Mouse (Mus musculus) myocyte (in vitro differentiated cells): ENCODE data around the gene Hes3. TPM values are rescaled to one million over a fixed set of nuclear protein-coding genes. Genes with fewer than 3 reads are reported as not detected.

Experiments
- H3K27me3 ChIP-seq: one replicate; pipeline ENCODE4 v1.6.1; 2011; ENCODE audit not compliant: control insufficient read depth, insufficient read depth, insufficient read length
- H3K36me3 ChIP-seq: one replicate; pipeline ENCODE4 v1.6.1; 2011; ENCODE audit not compliant: control insufficient read depth, insufficient read depth
- H3K4me2 ChIP-seq: one replicate; pipeline ENCODE4 v1.6.1; 2011; ENCODE audit warnings: low read depth, control low read depth
- H3K4me3 ChIP-seq: one replicate; pipeline ENCODE4 v1.5.1; 2011; ENCODE audit warnings: mild to moderate bottlenecking, control low read depth, moderate library complexity
- H3K79me2 ChIP-seq: one replicate; pipeline ENCODE4 v1.6.1; 2011; ENCODE audit not compliant: control insufficient read depth, insufficient read depth
- H3ac ChIP-seq: one replicate; pipeline ENCODE4 v1.6.1; 2011; ENCODE audit not compliant: control insufficient read depth, insufficient read length
- CEBPB ChIP-seq: IDR thresholded peaks from 2 replicates; pipeline ENCODE4 v1.6.1; 2011; ENCODE audit warnings: mild to moderate bottlenecking, moderate library complexity; ENCODE audit not compliant: poor library complexity, insufficient read depth, severe bottlenecking
- E2F4 ChIP-seq: IDR thresholded peaks from one replicate; pipeline ENCODE4 v1.6.1; 2011; ENCODE audit warnings: mild to moderate bottlenecking, control low read depth, moderate library complexity; ENCODE audit not compliant: insufficient read depth
- MAX ChIP-seq: IDR thresholded peaks from one replicate; pipeline ENCODE4 v1.6.1; 2011; ENCODE audit warnings: low read depth, mild to moderate bottlenecking, control low read depth
- MYOD1 ChIP-seq, 3 experiments: IDR thresholded peaks; one replicate each; pipeline ENCODE4 v1.6.1; 2011; ENCODE audit warnings: control low read depth in 2 of 3, low read depth in 2 of 3, mild to moderate bottlenecking in 2 of 3, moderate library complexity in 1 of 3; ENCODE audit not compliant: insufficient read length in 2 of 3, control insufficient read depth in 1 of 3
- MYOG ChIP-seq, 3 experiments: IDR thresholded peaks; one replicate each; pipeline ENCODE4 v1.6.1; 2011; ENCODE audit warnings: control low read depth in 2 of 3, low read depth in 2 of 3, mild to moderate bottlenecking in 2 of 3; ENCODE audit not compliant: insufficient read length in 2 of 3, control insufficient read depth in 1 of 3, insufficient read depth in 1 of 3
- POLR2A ChIP-seq: IDR thresholded peaks from one replicate; pipeline ENCODE4 v1.6.1; 2011; ENCODE audit warnings: low read depth, mild to moderate bottlenecking, control low read depth, moderate library complexity; ENCODE audit not compliant: insufficient read length
- POLR2AphosphoS2 ChIP-seq: IDR thresholded peaks from one replicate; pipeline ENCODE4 v1.6.1; 2011; ENCODE audit warnings: low read depth, control low read depth; ENCODE audit not compliant: insufficient read length
- REST ChIP-seq: IDR thresholded peaks from one replicate; pipeline ENCODE4 v1.6.1; 2011; ENCODE audit warnings: mild to moderate bottlenecking, control low read depth, moderate library complexity; ENCODE audit not compliant: insufficient read depth, insufficient read length
- SRF ChIP-seq: IDR thresholded peaks from one replicate; pipeline ENCODE4 v1.6.1; 2011; ENCODE audit warnings: low read depth; ENCODE audit not compliant: control insufficient read depth, insufficient read length
- TCF12 ChIP-seq: IDR thresholded peaks from one replicate; pipeline ENCODE4 v1.6.1; 2011; ENCODE audit warnings: mild to moderate bottlenecking, control low read depth; ENCODE audit not compliant: poor library complexity, insufficient read depth, severe bottlenecking
- TCF3 ChIP-seq: IDR thresholded peaks from one replicate; pipeline ENCODE4 v1.6.1; 2011; ENCODE audit warnings: low read depth, control low read depth; ENCODE audit not compliant: insufficient read length
- USF1 ChIP-seq: IDR thresholded peaks from one replicate; pipeline ENCODE4 v1.6.1; 2011; ENCODE audit warnings: low read depth, mild to moderate bottlenecking, control low read depth, moderate library complexity
- polyA plus RNA-seq: library from polyadenylated mRNA; unstranded; fragments of >200 nt; fragmentation: generic; extraction: Trizol; gene quantifications from one replicate; pipeline ENCODE4 v1.2.1, GENCODE M21; 2012; ENCODE audit warnings: missing spikeins

The Hes3 gene
- polyA plus RNA-seq, 1 experiment = 0.02 TPM

GRCm38 (mm10) chr4:152271334-152271733 lies 20.1 kb downstream of the Hes3 start:
- no peak overlapping the region for H3K4me2 ChIP-seq
- no peak overlapping the region for H3ac ChIP-seq
- no peak for TF ChIP-seq POLR2AphosphoS2
- no peak for TF ChIP-seq E2F4
- no peak for TF ChIP-seq MYOD1 (IDR thresholded peaks at IDR 0.05; ENCODE audit: control insufficient read depth in 1 of 3, insufficient read length in 2 of 3, low read depth in 2 of 3)
- TF ChIP-seq MYOG (IDR thresholded peaks at IDR 0.05; ENCODE audit: control insufficient read depth in 1 of 3, insufficient read depth in 1 of 3, insufficient read length in 2 of 3, low read depth in 2 of 3) = no peak
- no peak for TF ChIP-seq SRF
- TF ChIP-seq CEBPB = no peak
- no peak for TF ChIP-seq USF1
- no peak for TF ChIP-seq POLR2A
- TF ChIP-seq MAX = no peak
- TF ChIP-seq REST = no peak
- TF ChIP-seq TCF3 = no peak
- H3K36me3 ChIP-seq = no peaks in the 10 kb centered on the region
- H3K4me3 ChIP-seq = no peak overlapping the region
- no peaks in the 10 kb centered on the region for H3K79me2 ChIP-seq
- no peaks in the 10 kb centered on the region for H3K27me3 ChIP-seq

- H3ac ChIP-seq = no peak overlapping the region
- no peaks in the 10 kb centered on the region for H3K36me3 ChIP-seq
- H3K79me2 ChIP-seq = no peaks in the 10 kb centered on the region
- H3K4me2 ChIP-seq = no peak overlapping the region
- no peaks in the 10 kb centered on the region for H3K27me3 ChIP-seq
- H3K4me3 ChIP-seq = no peak overlapping the region
- no peak for TF ChIP-seq TCF3
- no peak for TF ChIP-seq TCF12
- TF ChIP-seq USF1 = no peak
- TF ChIP-seq CEBPB = no peak
- TF ChIP-seq REST = no peak
- no peak for TF ChIP-seq E2F4
- no peak for TF ChIP-seq POLR2A
- no peak for TF ChIP-seq MYOD1 (IDR thresholded peaks at IDR 0.05; ENCODE audit: control insufficient read depth in 1 of 3, insufficient read length in 2 of 3, low read depth in 2 of 3)
Observed at GRCm38 (mm10) chr4:152270599-152270998, 20.9 kb downstream of the Hes3 start.

GRCm38 (mm10) chr4:152269967-152270366 lies 21.5 kb downstream of the Hes3 start:
- no peaks in the 10 kb centered on the region for H3K79me2 ChIP-seq
- TF ChIP-seq POLR2A (no peak), POLR2AphosphoS2 (no peak)
- no peak overlapping the region for H3ac ChIP-seq
- H3K4me2 ChIP-seq = no peak overlapping the region
- no peak overlapping the region for H3K4me3 ChIP-seq
- no peaks in the 10 kb centered on the region for H3K27me3 ChIP-seq
- no peaks in the 10 kb centered on the region for H3K36me3 ChIP-seq

DNA sequence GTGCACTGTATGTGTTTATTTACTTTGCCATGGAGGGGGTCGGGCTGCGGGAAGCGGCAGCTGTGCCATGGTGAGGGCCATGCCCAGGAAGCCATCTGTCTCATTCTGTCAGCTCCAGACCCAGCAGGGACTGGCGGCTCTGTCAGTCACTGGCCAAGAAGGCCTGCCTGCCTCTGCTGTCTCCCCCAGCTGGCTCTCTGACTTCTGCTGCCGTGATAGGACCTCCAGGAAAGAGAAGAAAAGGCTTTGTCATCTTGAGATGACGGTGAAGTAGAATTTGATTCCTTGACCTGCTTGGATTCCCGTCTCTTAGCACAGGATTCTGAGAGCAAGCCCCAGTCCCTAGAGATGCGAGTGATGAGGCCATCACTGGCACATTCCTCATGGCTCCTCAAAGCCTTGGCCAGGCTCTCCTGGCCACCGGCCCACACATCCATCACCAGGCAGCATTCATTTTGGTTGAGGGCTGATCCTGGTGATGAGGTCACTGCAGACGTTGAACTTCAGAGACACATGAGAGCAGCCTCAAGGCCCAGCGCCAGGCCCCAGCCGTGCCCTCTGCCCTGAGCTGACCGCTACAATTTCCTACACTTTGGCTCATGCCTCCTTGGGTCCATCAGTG lies 23.6 kb downstream of the Hes3 start:
- Histone ChIP-seq H3K79me2 (no peaks in the 10 kb centered on the region), H3K4me2 (peak overlapping the region; percentile 56), H3K4me3 (no peak overlapping the region), H3ac (no peak overlapping the region), H3K36me3 (no peaks in the 10 kb centered on the region), H3K27me3 (no peaks in the 10 kb centered on the region)
- TF ChIP-seq USF1 = no peak
- TF ChIP-seq MYOD1 (IDR thresholded peaks at IDR 0.05; ENCODE audit: control insufficient read depth in 1 of 3, insufficient read length in 2 of 3, low read depth in 2 of 3) = peak; percentile 89 to 99 (median 99)
- TF ChIP-seq CEBPB = no peak
- no peak for TF ChIP-seq REST
- peak; percentile 96 for TF ChIP-seq TCF3
- no peak for TF ChIP-seq POLR2A
- TF ChIP-seq MAX = no peak
- TF ChIP-seq E2F4 = no peak
- peak; percentile 96 for TF ChIP-seq TCF12
- TF ChIP-seq MYOG (IDR thresholded peaks at IDR 0.05; ENCODE audit: control insufficient read depth in 1 of 3, insufficient read depth in 1 of 3, insufficient read length in 2 of 3, low read depth in 2 of 3) = peak; percentile 73 to 98 (median 95)

DNA sequence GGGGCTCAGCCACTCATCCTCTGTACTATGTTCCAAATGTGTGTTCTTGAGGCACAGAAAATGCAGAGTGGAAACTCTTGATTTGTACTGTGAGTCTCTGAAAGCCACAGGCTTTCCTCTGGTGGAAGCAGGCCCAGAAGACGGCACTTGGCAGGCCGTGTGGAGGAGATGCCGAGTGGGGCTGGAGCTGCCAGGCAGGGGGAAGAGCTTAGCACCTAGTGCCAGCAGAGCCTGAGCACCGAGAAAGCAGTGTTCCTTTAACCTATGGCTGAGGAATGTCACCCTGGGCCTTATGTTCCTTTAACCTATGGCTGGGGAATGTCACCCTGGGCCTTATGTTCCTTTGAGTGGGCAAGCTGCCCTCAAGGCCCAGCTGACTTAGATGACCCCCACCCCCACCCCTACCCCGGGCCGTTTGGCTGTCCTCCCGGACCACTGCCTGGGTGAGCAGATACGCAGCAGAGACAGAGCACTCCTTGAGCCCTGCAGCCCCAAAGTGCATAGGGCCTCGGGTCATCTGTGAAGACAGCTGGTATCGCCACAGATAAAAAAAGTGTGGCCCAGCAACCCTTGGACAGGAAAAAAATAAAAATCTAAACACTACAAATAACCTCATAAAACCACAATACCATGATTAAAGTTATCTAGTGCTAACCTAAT lies 25.1 kb downstream of the Hes3 start:
- Histone ChIP-seq H3K4me3 (no peak overlapping the region), H3K36me3 (no peaks in the 10 kb centered on the region), H3K27me3 (no peaks in the 10 kb centered on the region), H3K4me2 (no peak overlapping the region), H3ac (no peak overlapping the region), H3K79me2 (no peaks in the 10 kb centered on the region)
- TF ChIP-seq USF1 (no peak), SRF (no peak), TCF12 (peak; percentile 75), MYOG (IDR thresholded peaks at IDR 0.05; ENCODE audit: control insufficient read depth in 1 of 3, insufficient read depth in 1 of 3, insufficient read length in 2 of 3, low read depth in 2 of 3) (peak; percentile 17 to 87 (median 68)), E2F4 (no peak), TCF3 (peak; percentile 7), MYOD1 (IDR thresholded peaks at IDR 0.05; ENCODE audit: control insufficient read depth in 1 of 3, insufficient read length in 2 of 3, low read depth in 2 of 3) (peak; percentile 31 to 77 (median 74))
